ENCODE assay signal across 17 mouse cellular contexts in the genomic region with DNA sequence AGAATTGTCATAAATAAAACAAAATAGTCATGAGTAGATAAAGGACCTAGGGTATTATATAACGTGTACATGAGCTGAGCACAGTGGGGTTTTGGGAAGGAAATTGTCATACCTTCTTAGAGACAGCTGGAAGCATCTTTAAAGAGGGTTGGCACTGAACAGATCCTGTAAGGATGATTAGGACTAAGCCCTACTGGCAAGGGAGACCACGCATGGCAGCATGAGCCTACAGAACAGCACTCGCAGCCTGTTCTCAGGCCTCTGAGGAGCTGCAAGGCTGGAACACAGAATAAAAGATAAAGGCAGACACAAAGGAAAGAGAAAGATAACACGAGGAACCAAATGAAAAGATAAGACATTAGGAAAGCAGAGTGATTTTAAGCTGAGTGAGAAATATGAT.
"Had no signal": no experiment of that assay in that cellular context is flagged by ENCODE, and none has a peak within 500 bp of the region (broad histone marks: within the 10 kb centered on the region; RNA-seq: fewer than 3 reads in every experiment).

No protein-coding gene starts in this region.

- H3K27ac ChIP-seq: kidney, postnatal 0 days; layer of hippocampus, adult 2 months; limb, embryonic 12.5 days; limb, embryonic 15.5 days; liver, embryonic 14.5 days; macrophage; midbrain, embryonic 12.5 days had no signal

- H3K36me3 ChIP-seq: limb, embryonic 12.5 days; limb, embryonic 15.5 days; midbrain, embryonic 12.5 days had no signal

- H3K9me3 ChIP-seq: limb, embryonic 12.5 days; limb, embryonic 15.5 days; midbrain, embryonic 12.5 days had no signal

- H3K9ac ChIP-seq: limb, embryonic 12.5 days; limb, embryonic 15.5 days; liver, embryonic 14.5 days; liver, postnatal 0 days; lung, embryonic 14.5 days; midbrain, embryonic 12.5 days had no signal

- H3K4me3 ChIP-seq: layer of hippocampus, adult 2 months; limb, embryonic 12.5 days; limb, embryonic 15.5 days; midbrain, embryonic 12.5 days had no signal

- H3K4me2 ChIP-seq: limb, embryonic 12.5 days; limb, embryonic 15.5 days; liver, embryonic 11.5 days; lung, embryonic 14.5 days; midbrain, embryonic 12.5 days had no signal

- H3K27me3 ChIP-seq: limb, embryonic 12.5 days; limb, embryonic 15.5 days; midbrain, embryonic 12.5 days had no signal

- DNase-seq: kidney, postnatal 25 days; layer of hippocampus, adult 9-11 months; left cerebral cortex, postnatal 4 days; liver, postnatal 0 days; lung, embryonic 14.5 days; thymus, adult 18-20 months; thymus, postnatal 36 days had no signal

- H3K4me1 ChIP-seq: limb, embryonic 12.5 days; limb, embryonic 15.5 days; midbrain, embryonic 12.5 days had no signal

- ATAC-seq: liver, postnatal 0 days; lung, postnatal 0 days; midbrain, embryonic 16.5 days had no signal
